In the genomic region with DNA sequence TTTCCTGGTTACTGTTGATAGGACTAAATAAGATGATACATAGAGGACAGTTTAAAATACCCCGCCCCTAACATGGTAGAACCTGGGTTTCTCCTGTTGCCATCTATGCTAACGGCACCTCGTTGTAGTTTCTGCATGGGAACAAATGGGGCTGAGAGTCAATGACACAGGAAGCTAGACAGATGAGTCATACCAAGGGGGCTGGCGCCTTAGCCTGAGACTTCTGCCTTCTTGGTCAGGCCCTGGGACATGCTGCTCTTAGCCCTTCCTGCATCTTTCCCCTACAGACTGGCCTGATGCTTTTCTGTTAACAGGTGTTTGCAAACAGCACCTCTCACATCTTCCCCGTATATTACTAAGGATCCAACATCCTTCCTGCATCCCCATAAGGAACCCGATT, we compare ENCODE assay signal across 20 mouse cellular contexts.
"Had no signal": no experiment of that assay in that cellular context is flagged by ENCODE, and none has a peak within 500 bp of the region (broad histone marks: within the 10 kb centered on the region; RNA-seq: fewer than 3 reads in every experiment).

No protein-coding gene starts in this region.

- H3K9me3 ChIP-seq: liver, embryonic 13.5 days; liver, embryonic 15.5 days; midbrain, embryonic 13.5 days; midbrain, embryonic 15.5 days; neural tube, embryonic 12.5 days had no signal

- H3K4me1 ChIP-seq: megakaryocyte, embryonic 14.5 days; midbrain, embryonic 13.5 days; midbrain, embryonic 15.5 days; neural tube, embryonic 12.5 days had no signal

- ATAC-seq: liver, postnatal 0 days; midbrain, embryonic 13.5 days; midbrain, embryonic 15.5 days had no signal

- DNase-seq: liver, embryonic 13.5 days; liver, postnatal 0 days; lung, postnatal 14 days; retina, postnatal 1 day; right cerebral cortex, adult 18-20 months; right cerebral cortex, postnatal 25 days; right cerebral cortex, postnatal 4 days; spleen, adult 18-20 months; thymus, adult 18-20 months; thymus, postnatal 14 days; thymus, postnatal 36 days had no signal

- H3K4me2 ChIP-seq: liver, embryonic 11.5 days; liver, embryonic 13.5 days; liver, embryonic 15.5 days; lung, embryonic 14.5 days; midbrain, embryonic 11.5 days; midbrain, embryonic 13.5 days; midbrain, embryonic 15.5 days; neural tube, embryonic 12.5 days had no signal

- H3K27ac ChIP-seq: liver, embryonic 13.5 days; liver, embryonic 15.5 days; macrophage; midbrain, embryonic 13.5 days; midbrain, embryonic 15.5 days; neural tube, embryonic 12.5 days had no signal

- H3K27me3 ChIP-seq: liver, embryonic 13.5 days; liver, embryonic 15.5 days; megakaryocyte, embryonic 14.5 days; midbrain, embryonic 13.5 days; midbrain, embryonic 15.5 days; neural tube, embryonic 12.5 days had no signal

- H3K4me3 ChIP-seq: liver, embryonic 13.5 days; liver, embryonic 15.5 days; megakaryocyte, embryonic 14.5 days; midbrain, embryonic 13.5 days; midbrain, embryonic 15.5 days; neural tube, embryonic 12.5 days had no signal

- H3K9ac ChIP-seq: liver, embryonic 13.5 days; liver, embryonic 15.5 days; liver, postnatal 0 days; lung, embryonic 14.5 days; midbrain, embryonic 13.5 days; midbrain, embryonic 15.5 days; neural tube, embryonic 12.5 days had no signal

- H3K36me3 ChIP-seq: liver, embryonic 13.5 days; liver, embryonic 15.5 days; midbrain, embryonic 13.5 days; midbrain, embryonic 15.5 days; neural tube, embryonic 12.5 days had no signal
